Mouse (Mus musculus) monocyte, adult 5-6 weeks (primary cell): ENCODE data around the gene Lrwd1. TPM values are rescaled to one million over a fixed set of nuclear protein-coding genes. Genes with fewer than 3 reads are reported as not detected.

Experiments
- ATAC-seq: fragments of 153-309, 156-312 bp; replicated peaks from 2 replicates; pipeline ENCODE4 v1.8.0; 2017; ENCODE audit warnings: mild to moderate bottlenecking; ENCODE audit not compliant: low TSS enrichment, insufficient number of reproducible peaks, severe bottlenecking, poor library complexity, low FRiP score
- total RNA-seq: library from RNA; stranded (forward); fragments of 200-1000, 200-491, 200-594 nt; gene quantifications from 3 replicates; pipeline ENCODE4 v1.2.3, GENCODE M21; 2017

Gene Lrwd1
- total RNA-seq, 1 experiment from 2014 or later, result 22.4 TPM

DNA sequence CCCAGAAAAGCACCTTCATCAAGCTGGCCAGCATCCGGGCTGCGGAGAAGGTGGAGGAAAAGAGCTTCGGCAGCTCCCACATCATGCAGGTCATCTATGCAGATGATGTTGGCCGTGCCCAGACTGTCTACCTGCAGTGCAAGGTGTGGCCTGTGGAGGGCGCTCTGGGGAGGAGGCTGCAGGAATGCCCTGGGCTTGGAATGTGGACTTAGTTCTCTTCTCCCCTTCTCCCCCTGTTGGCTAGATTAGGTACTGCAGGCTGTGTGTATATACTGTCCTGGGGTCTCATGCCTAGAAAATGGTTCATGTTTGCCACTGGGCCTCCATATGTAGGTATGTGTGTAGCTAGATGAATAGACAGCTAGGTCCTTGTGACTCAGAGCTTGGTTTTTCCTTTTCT, 31.4 kb downstream of the Lrwd1 start:
- ATAC-seq, result no peak

DNA sequence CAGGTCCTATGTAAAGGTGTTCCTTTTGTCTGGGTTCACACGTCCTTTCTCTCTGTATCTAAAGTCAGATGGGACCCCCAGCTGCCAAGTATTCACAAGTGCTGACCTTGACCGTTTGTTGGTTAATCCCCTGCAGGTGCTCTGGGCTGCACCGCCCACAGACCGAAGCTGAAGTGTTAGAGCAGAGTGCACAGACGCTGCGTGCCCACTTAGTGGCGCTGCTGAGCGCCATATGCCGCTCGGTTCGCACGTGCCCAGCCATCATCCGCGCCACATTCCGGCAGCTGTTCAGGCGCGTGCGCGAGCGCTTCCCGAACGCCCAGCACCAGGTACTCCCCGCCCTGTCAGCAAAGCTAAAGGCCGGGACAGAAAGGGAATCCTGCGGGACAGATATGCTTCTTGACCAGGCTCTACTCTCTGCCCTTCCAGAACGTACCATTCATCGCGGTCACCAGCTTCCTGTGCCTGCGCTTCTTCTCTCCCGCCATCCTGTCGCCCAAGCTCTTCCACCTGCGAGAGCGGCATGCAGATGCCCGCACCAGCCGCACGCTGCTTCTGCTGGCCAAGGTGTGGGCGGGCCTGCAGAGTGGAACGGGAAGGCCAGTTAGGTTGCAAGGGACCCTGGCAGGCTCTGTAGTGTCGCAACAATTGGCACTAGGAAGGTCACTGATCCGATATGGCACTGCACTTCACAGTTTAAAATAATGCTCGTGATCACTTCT, 33.6 kb downstream of the Lrwd1 start:
- peak; percentile 75 for ATAC-seq

DNA sequence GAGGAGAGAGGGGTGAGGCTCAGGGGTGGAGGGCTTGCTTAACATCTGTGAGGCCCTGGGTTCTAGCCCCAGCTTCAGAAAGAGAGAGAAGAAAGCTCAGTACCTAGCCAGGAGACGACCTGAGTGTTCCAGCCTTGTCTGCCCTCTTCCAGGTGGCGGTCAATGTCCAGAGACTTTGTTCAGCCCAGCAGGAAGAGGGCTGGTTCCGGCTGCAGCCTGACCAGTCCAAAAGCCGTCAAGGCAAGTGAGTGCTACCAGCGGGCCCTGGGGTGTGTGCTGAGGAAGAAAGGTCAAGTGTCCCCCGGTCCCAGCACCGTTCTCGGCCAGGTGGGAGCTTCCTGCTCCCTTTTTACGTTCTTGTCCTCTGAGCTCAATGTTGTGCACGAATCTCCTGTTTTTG, 37.3 kb downstream of the Lrwd1 start:
- no peak for ATAC-seq

DNA sequence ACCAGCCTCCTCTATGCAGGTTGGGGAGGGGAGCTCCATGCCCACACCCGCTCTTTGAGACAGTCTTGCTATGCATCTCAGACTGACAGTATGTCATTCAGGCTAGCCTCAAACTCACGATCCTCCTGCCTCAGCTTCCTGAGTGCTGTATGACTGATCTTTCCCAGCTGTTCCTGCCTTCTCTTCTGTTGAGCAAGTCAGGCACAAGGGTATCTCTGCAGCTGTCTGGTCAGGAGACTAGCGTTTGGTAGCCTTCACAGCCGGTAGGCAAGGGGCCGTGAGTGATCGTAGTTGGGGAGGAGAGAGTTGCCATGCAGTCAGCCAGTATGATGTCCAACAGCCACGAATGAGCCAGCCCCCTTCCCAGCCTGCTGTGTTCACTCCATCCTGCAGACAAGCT, 40.8 kb downstream of the Lrwd1 start:
- no peak for ATAC-seq

DNA sequence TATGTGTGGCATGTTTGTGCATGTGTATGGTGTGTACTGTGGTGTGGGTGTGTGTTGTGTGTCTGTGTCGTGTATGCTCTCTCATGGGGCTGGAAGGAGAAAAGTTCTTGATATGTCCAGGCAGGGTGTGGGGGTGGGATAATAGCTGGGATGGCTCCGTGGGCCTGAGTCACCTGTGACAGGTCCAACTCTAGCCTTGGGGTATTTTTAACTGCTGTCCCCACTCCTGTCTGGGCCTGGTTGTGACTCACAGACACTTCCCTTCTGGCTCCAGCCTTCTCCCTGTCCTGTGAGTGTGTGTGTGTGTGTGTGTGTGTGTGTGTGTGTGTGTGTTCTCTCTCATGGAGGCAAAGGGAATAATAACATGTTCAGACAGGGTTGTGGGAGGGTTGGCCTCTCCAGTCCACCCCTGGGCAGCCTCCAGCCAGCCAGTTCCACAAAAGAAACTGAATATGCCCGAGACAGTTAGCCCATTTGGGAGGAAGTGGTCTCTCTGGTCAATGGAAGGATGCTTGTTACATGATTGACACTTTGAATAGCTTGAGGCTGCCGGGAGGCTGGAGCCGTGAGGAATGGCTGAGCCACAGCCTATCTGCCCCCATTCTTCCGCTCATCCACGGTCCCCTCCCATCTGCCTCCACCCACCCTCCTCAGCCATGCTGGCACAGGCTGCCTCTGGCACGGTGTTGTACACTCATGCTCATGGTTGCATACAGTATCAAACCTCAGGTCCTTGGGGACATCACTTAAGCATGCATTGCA, 41.4 kb downstream of the Lrwd1 start:
- no peak for ATAC-seq

DNA sequence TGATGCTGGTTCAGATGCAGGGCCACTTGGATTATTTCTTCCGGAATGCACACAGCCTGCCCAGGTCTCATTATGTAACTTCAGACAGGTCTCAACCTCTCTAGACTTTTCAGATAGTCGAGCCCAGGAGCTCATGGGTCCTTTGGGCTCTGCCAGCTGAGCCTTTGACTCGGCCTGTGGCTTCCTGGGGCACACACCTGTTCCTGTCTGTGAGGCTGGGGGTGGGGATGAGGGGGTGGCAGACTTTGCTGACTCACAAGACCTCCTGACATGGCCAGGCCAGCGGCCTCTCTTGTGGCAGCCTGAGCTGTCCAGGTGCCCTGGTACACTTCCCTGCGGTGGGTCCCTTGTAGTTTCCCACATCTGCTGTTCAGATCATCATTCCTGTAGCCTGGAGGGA, 43.9 kb downstream of the Lrwd1 start:
- ATAC-seq, result no peak

DNA sequence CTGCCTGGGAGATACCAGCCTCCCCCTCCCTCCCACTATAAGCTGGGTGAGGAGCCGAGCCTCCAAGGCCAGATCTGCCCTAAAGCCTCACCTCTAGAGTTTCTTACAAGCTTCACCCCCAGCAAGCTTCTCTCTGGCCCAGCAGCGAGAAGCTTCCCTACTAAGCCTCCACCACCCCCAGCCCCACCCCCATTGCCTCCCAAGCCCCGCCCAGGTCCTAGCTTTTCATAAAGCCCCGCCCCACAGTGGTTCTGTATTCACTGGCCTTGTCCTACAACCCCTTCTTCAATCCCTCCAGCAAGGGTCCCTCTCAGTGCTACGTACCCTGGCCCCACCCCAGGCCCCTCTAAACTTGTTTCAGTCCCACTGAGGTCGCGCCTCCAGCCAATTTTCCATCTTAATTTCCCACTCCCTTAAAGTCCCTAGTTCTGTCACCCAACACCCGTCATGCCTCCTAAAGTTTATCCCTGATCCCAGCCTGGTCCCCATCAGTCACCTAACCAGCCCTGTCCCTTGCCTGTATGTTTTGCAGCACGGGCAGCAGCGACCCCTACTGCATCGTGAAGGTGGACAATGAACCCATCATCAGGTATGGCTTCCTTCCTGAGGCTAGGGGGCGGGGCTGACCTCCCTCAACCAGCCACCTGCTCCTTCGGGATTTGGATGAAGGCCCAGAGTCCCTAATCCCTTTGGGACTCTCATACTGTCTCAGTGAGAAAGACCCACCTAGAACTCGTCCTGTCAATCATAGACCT, 46.9 kb downstream of the Lrwd1 start:
- no peak for ATAC-seq

DNA sequence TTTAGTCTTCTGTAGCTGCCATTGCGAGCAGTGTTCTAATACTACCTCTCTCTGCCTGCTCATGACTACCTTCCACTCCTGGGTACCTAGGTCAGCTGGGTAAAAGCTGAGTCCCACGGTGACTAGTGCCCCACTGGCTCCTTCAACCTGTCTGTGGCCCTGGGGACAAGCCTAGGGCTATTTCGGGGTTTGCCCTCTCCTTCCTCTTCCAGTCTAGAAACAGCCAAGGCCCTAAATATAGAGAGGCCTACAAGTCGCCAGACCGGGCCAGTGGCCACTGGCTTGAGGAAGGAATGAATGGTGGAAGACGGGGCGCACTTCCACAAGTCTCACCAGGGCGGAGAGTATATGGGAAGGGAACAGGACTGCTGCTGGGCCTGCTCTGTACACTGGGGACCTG, 49.6 kb downstream of the Lrwd1 start:
- ATAC-seq, result no peak

DNA sequence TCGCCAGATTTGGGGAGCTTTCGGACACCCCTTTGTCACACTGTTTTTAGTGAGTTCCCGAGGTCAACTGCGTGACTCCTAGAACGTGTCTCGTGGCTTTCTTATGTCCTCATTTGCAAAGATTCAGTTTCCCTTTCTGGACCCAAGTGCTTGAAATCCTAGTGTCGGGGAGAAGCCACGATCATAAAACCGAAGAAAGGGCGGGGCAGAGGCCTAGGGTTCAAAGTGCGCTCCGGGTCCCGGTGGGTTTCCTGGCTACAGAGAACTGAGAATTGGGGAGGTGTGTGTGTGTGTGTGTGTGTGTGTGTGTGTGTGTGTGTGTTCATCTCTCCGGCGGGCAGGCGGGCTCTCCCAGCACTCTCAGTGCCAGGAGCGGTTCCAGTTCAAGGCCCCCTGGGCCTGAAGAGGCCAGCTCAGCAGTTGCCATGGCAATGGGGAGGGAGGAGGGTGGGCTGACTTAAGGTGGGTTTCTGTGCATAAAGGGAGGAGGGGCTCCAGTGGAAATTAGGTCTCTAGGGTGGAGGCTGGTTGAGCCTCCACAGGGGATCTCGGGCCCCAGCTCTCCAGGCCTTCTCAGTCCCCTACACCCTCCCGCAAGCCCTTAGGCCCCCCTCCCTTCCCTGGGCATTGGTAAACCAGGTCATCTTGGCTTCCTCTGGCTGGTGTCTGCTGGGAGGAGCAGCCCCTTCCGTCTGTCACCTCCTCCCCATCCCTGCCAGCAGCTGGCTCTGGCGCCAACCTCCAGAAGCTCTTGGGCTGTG, 50.8 kb downstream of the Lrwd1 start:
- peak; percentile 53 for ATAC-seq

DNA sequence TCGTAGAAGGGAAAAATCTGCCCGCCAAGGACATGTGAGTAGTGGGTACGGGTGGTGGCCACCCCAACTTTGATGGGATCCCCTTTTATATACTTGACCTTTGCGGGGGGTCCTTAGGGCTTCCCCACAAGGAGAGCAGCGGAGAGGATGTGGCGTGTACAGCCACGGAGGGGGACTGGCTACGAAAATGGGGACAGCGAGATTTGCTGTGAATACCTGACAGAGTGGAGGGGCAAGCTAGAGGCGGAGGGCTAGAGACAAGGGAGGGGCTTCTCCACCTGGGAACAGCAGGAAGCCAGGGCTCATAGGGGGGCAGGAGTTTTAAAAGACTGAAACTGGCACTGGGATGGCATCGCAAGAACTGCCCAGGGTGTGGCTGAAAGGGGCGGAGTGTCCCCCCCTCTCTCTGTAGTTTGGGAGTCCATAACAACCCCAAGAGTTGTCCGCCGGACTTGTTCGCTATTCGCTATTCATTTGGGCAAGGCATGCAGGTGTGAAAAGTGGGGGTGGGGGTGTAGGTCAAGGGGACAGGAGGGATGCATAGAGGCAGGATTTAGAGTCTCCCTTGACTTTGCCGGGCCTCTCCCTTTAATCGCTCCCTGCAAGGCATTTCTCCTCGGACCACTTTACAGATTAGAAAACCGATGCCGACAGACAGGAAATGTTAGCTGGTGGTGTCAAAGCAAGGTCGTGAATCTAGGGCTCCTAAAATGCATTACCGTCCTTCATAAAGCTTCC, 51.6 kb downstream of the Lrwd1 start:
- 0 out of 2 replicates have a peak, but pooled peaks have one; percentile 4 for ATAC-seq

DNA sequence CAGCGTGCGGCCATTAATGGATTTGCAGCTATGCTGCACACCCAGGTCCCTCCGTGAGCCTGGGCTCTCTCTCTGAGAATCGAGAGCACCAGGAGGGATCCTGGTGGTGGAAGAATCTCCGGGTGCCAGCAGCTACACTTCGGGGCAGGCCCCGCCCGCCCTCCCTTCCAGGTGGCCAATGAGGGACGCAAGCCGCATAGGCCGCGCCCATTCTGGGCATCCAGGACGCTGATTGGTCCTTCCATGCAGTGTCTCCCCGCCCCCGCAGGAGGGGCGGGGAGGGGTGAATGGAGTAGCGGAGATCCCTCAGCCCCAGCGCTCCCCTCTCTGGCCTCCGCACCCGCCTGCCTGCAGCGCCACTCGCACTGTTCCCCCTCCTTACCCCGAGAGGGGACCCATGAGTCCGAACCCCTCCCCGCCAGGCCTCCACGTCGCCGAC, 52.2 kb downstream of the Lrwd1 start, which contains the start of gene Rasa4:
Gene Rasa4 (plus strand): TSS at position 248 of the 439 bp plus-strand sequence.
- peak; percentile 81 for ATAC-seq

DNA sequence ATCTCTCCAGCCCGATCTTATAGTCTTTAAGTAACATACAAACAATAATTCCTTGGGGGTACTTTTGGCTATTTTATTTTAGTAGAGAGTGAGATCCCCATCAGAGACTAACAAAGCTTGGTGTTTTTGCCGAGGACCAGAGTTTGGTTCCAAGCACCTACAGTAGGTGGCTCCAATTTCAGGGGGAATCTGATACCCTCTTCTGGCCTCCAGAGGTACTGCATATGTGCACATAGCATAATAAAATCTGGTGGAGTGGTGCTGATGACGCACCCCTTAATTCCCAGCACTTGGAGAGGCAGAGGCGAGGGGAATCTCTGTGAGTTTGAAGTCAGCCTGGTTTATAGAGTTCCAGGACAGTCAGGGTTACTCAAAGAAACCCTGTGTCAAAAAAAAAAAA, 53.5 kb downstream of the Lrwd1 start:
- no peak for ATAC-seq

DNA sequence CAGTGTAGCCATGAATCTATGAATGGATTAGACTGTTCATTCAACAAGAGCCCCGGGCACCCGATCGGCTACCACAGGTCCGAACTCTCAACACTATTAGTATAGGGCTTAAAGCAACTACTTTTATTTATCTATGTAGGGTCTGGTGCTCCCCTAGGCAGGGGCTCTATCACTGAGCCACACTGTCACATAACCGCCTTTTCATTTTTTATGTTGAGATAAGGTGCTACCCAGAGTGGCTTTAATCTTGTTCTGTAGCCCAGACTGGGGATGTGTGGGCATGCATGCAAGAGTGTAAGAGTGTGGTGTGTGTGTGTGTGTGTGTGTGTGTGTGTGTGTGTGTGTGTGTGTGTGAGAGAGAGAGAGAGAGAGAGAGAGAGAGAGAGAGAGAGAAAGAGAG, 57.7 kb downstream of the Lrwd1 start:
- no peak for ATAC-seq

DNA sequence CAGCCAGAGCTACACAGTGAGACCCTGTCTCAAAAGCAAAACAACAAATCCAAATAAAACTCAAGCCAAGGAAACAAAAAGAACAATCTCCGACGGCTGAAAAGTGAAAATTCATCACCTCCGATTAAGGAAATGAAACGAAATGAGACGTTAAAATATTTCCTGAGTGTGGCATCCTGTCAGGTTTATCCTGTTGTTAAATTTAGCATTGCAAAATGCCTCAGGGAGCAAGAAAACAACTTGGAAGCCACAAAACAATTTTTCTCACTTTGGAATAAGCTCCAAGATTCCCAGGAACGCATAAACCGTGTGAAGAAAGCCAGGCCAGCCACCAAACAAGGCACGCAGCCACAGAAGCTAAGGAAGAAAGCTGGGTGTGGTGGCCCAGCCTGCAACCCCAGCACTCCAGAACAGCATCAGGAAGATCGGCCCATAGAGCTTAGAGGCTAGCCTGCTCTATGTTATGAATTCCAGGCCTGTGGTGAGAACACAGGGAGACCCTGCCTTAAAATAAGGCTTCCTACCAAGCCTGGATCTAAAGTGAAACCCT, 58.8 kb downstream of the Lrwd1 start:
- ATAC-seq, result no peak

DNA sequence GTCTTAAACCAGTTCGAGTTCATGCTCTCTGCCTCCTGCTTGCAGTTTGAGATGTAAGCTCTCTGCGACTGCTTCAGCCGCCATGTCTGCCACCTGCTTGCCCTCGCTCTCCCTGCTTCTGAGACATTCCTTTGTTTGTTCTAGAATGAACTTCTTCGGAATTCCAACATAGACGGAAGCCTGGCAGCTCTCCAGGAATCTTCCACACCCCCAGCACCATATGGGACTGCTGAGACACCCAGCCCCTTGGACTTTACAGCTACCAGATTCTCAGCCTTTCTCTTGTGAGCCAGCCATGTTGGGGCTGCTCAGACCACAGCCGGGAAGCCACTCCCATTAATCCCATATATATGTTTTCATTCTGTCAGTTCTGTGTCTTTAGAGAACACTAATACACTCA, 59.6 kb downstream of the Lrwd1 start:
- no peak for ATAC-seq

DNA sequence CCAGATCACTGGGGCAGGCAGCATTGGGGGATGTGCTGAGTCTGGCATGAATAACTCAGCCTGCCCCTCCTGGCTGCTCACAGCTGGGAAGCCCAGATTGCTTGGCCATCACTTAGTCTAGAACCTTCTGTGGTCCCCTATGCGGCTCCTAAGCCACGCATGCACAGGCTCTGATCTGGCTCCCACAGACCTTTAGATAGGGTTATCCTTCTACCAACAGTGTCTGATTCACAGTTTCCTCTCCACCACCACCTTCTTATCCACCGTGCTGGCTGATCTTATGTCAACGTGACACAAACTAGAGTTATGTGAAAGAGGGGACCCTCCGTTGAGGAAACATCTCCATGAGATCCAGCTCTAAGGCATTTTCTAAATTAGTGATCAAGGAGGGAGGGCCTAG, 60.8 kb downstream of the Lrwd1 start:
- no peak for ATAC-seq

DNA sequence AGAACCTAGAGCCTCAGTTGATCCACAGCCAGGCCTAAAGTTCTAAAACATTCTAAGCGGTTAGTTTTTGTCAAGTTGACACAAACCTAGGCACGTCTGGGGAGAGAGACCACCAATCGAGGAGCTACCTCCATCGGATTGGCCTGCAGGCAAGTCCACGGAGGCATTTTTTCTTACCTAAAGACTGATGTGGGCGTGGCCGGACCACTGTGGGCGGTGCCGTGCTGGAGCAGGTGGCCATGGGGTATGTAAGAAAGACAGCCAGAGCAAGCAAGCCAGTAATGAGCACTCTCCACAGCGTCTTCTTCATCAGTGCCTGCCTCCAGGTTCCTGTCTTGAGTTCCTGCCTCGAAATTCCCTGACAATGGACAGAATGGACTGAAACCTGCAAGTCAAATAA, 62.3 kb downstream of the Lrwd1 start:
- no peak for ATAC-seq

DNA sequence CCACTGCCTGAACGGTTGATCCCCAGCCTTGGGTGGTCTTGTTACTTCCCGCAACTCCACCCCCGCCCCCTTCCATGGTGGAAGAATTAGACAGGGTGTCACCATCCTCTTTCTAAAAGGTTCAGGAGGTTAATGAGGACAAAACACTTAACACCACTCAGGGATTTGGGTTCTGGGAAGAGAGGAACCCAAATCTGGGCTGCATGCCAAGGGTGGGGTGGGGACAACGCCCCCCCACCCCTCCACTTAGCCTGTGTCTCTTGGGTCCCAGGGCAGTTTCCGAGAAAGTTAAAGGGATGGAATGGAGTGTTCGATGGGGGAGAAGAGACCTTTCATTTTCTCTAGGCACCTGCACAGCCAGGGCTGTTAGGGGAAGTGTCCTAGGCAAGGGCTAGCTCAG, 62.8 kb downstream of the Lrwd1 start:
- ATAC-seq, result no peak
